Comparison of ENCODE assay signal across 24 mouse cellular contexts in the genomic region with DNA sequence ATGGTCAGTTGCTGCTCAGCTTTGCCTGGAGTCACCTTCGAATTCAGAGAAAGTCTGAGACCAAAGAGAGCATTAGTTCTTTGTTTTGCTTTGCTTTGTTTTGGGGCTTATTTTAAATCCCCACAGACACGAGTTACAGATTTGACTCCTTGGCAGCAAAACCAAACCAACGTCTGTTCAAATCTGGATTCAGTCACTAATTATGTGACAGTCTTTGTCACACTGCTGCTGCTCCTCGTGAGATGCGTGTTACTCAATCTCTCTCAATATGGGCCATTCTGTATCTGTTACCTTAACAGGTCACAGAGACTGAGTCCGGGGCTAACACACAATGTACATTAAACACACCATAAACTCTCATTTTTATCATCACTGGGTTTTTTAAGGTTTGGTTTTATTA.
A peak's percentile ranks its signal among the peaks of the same experiment; 100 is the strongest.
DNase-seq lines count a peak whose midpoint lies in the region; ATAC-seq lines count a peak whose summit lies in the region.
"Had no signal": no experiment of that assay in that cellular context is flagged by ENCODE, and none has a peak within 500 bp of the region (broad histone marks: within the 10 kb centered on the region; RNA-seq: fewer than 3 reads in every experiment).

No protein-coding gene starts in this region.

- H3K9me3 ChIP-seq in forebrain, embryonic 14.5 days (replicated peaks; ENCODE audit: control insufficient read depth, low read length): no peaks in the 10 kb centered on the region
- no peaks in the 10 kb centered on the region for H3K9me3 ChIP-seq in forebrain, embryonic 11.5 days (ENCODE audit: control insufficient read depth, low read length)
- no peaks in the 10 kb centered on the region for H3K9me3 ChIP-seq in embryonic facial prominence, embryonic 10.5 days
- H3K9me3 ChIP-seq: embryonic facial prominence, embryonic 12.5 days; heart, embryonic 15.5 days; hindbrain, embryonic 10.5 days; intestine, embryonic 15.5 days had no signal

- H3K27me3 ChIP-seq in forebrain, embryonic 14.5 days (replicated peaks; ENCODE audit: control insufficient read depth, insufficient read depth, low read length): no peaks in the 10 kb centered on the region
- H3K27me3 ChIP-seq in forebrain, embryonic 11.5 days (ENCODE audit: control insufficient read depth, insufficient read depth, low read length): no peaks in the 10 kb centered on the region
- no peaks in the 10 kb centered on the region for H3K27me3 ChIP-seq in embryonic facial prominence, embryonic 10.5 days (replicated peaks; ENCODE audit: low read depth, poor library complexity, severe bottlenecking)
- H3K27me3 ChIP-seq: embryonic facial prominence, embryonic 12.5 days; heart, embryonic 15.5 days; intestine, embryonic 15.5 days had no signal

- H3K4me1 ChIP-seq in forebrain, embryonic 14.5 days (ENCODE audit: control insufficient read depth, insufficient read depth, low read length): peaks cover 14% of the 10 kb centered on the region
- no peaks in the 10 kb centered on the region for H3K4me1 ChIP-seq in forebrain, embryonic 11.5 days (replicated peaks; ENCODE audit: control insufficient read depth, insufficient read depth, low read length)
- H3K4me1 ChIP-seq in embryonic facial prominence, embryonic 10.5 days: 0 out of 2 replicates have a peak, but pooled peaks cover 7% of the 10 kb centered on the region
- H3K4me1 ChIP-seq: embryonic facial prominence, embryonic 12.5 days; hindbrain, embryonic 10.5 days; intestine, embryonic 15.5 days had no signal

- peak; percentile 78 for DNase-seq in forebrain, embryonic 14.5 days (ENCODE audit: low spot score)
- DNase-seq in forebrain, embryonic 11.5 days (ENCODE audit: low spot score): no peak
- DNase-seq in heart, adult 11 months: peak; percentile 31
- no peak for DNase-seq in heart, postnatal 4 days
- peak; percentile 16 to 65 for DNase-seq in layer of hippocampus, adult 18-20 months (ENCODE audit: low spot score in 2 of 2)
- peak; percentile 43 for DNase-seq in layer of hippocampus, adult 9-11 months
- DNase-seq in embryonic facial prominence, embryonic 10.5 days (ENCODE audit: low spot score): no peak
- DNase-seq in adrenal gland, adult (ENCODE audit: inconsistent age in 2 of 2, low spot score in 1 of 2): no peak
- DNase-seq: adrenal gland, postnatal 25 days; B cell, adult 2 months; cerebellum, adult 11 months; cerebellum, adult 8-10 months; cerebellum, postnatal 14 days; embryo, embryonic 11 days; heart, adult 2 months; heart, postnatal 14 days had no signal

- 38% methylated on average over 6 of the region's 6 CpGs for whole genome bisulfite sequencing in forebrain, embryonic 14.5 days
- WGBS in forebrain, embryonic 11.5 days: 57% methylated on average over 6 of the region's 6 CpGs
- WGBS in embryonic facial prominence, embryonic 10.5 days: 71% methylated on average over 6 of the region's 6 CpGs

- H3K4me3 ChIP-seq in forebrain, embryonic 14.5 days (ENCODE audit: low read depth, low read length): no peak overlapping the region
- H3K4me3 ChIP-seq in forebrain, embryonic 11.5 days (ENCODE audit: low read depth, low read length): no peak overlapping the region
- no peak overlapping the region for H3K4me3 ChIP-seq in embryonic facial prominence, embryonic 10.5 days
- H3K4me3 ChIP-seq: embryonic facial prominence, embryonic 12.5 days; heart, adult 2 months; heart, embryonic 15.5 days; hindbrain, embryonic 10.5 days; intestine, embryonic 15.5 days had no signal

- no peak overlapping the region for H3K9ac ChIP-seq in forebrain, embryonic 14.5 days (ENCODE audit: low read length)
- no peak overlapping the region for H3K9ac ChIP-seq in forebrain, embryonic 11.5 days (ENCODE audit: low read length)
- H3K9ac ChIP-seq: embryonic facial prominence, embryonic 12.5 days; heart, embryonic 15.5 days; hindbrain, embryonic 14.5 days; intestine, embryonic 15.5 days had no signal

- peak overlapping the region; percentile 64 for H3K27ac ChIP-seq in forebrain, embryonic 14.5 days (ENCODE audit: low read depth, low read length)
- no peak overlapping the region for H3K27ac ChIP-seq in forebrain, embryonic 11.5 days (ENCODE audit: low read depth, low read length)
- H3K27ac ChIP-seq in embryonic facial prominence, embryonic 10.5 days (replicated peaks): no peak overlapping the region
- H3K27ac ChIP-seq: embryonic facial prominence, embryonic 12.5 days; heart, adult 2 months; heart, embryonic 15.5 days; hindbrain, embryonic 10.5 days; hindbrain, embryonic 14.5 days; intestine, embryonic 15.5 days had no signal

- peak; percentile 57; the same call in 1 of the 2 replicates for ATAC-seq in forebrain, embryonic 14.5 days
- no peak for ATAC-seq in forebrain, embryonic 11.5 days (replicated peaks; ENCODE audit: low FRiP score)
- ATAC-seq: CD4-positive, CD25-positive, alpha-beta regulatory T cell, adult 4 months; intestine, embryonic 15.5 days had no signal

- H3K4me2 ChIP-seq in forebrain, embryonic 14.5 days (ENCODE audit: low read length): no peak overlapping the region
- no peak overlapping the region for H3K4me2 ChIP-seq in forebrain, embryonic 11.5 days (ENCODE audit: low read depth, low read length, severe bottlenecking)
- H3K4me2 ChIP-seq: embryonic facial prominence, embryonic 12.5 days; heart, embryonic 11.5 days; heart, embryonic 15.5 days; hindbrain, embryonic 14.5 days; intestine, embryonic 15.5 days had no signal

- no peaks in the 10 kb centered on the region for H3K36me3 ChIP-seq in forebrain, embryonic 14.5 days (ENCODE audit: control insufficient read depth, insufficient read depth, low read length)
- no peaks in the 10 kb centered on the region for H3K36me3 ChIP-seq in forebrain, embryonic 11.5 days (ENCODE audit: control insufficient read depth, insufficient read depth, low read length)
- no peaks in the 10 kb centered on the region for H3K36me3 ChIP-seq in embryonic facial prominence, embryonic 10.5 days (replicated peaks)
- H3K36me3 ChIP-seq: embryonic facial prominence, embryonic 12.5 days; G1E; heart, embryonic 15.5 days; hindbrain, embryonic 10.5 days; intestine, embryonic 15.5 days had no signal

Comparison
In these comparisons a context has a peak if more than half of its experiments do, and no peak if none do; other contexts are left out.
1. DNase-seq: peak in forebrain, embryonic 14.5 days (single experiment), heart, adult 11 months (single experiment), layer of hippocampus, adult 18-20 months (2 of 2) and layer of hippocampus, adult 9-11 months (single experiment); none in forebrain, embryonic 11.5 days (single experiment), heart, postnatal 4 days (single experiment), embryonic facial prominence, embryonic 10.5 days (single experiment) and adrenal gland, adult (0 of 2).